Mouse (Mus musculus) CH12.LX (cell line): ENCODE measurements around the gene Napsa. TPM values are rescaled to one million over a fixed set of nuclear protein-coding genes. Genes with fewer than 3 reads are reported as not detected.

Experiments used
- DNase-seq: peaks from one replicate; pipeline ENCODE4 v3.0.0-alpha.2; 2013; ENCODE audit errors: extremely low read depth
- H3K27ac ChIP-seq: 2 replicates; pipeline ENCODE4 v1.5.1; 2012; ENCODE audit warnings: low read depth, mild to moderate bottlenecking, control low read depth, moderate library complexity; ENCODE audit not compliant: insufficient read depth
- H3K27me3 ChIP-seq: replicated peaks from 2 replicates; pipeline ENCODE3; 2012; ENCODE audit warnings: inconsistent platforms
- H3K36me3 ChIP-seq, 2 experiments: replicated peaks in 1 of 2; 2 replicates each; pipeline versions ENCODE3 to v1.6.1; 2012; ENCODE audit warnings: inconsistent platforms in 1 of 2, low read length in 1 of 2, mild to moderate bottlenecking in 1 of 2, mixed read lengths in 1 of 2, moderate library complexity in 1 of 2; ENCODE audit not compliant: control insufficient read depth in 1 of 2, insufficient read depth in 1 of 2
- H3K4me1 ChIP-seq, 2 experiments: 2 replicates each; pipeline ENCODE4 v1.6.1; 2012; ENCODE audit warnings: inconsistent platforms in 1 of 2, moderate library complexity in 1 of 2; ENCODE audit not compliant: insufficient read depth in 2 of 2, control insufficient read depth in 1 of 2
- H3K4me2 ChIP-seq: 2 replicates; pipeline ENCODE4 v1.6.1; 2012; ENCODE audit warnings: low read depth, mild to moderate bottlenecking, control low read depth; ENCODE audit not compliant: poor library complexity, insufficient read depth, severe bottlenecking
- H3K4me3 ChIP-seq, 3 experiments: fragments of 150-350 bp in 1 of 3; sonication (generic) in 1 of 3; replicated peaks in 1 of 3; 2 replicates each; pipeline versions ENCODE3 to v1.5.1; 2011 to 2012; ENCODE audit warnings: low read depth in 2 of 3, low read length in 2 of 3, mild to moderate bottlenecking in 2 of 3, moderate library complexity in 2 of 3, control low read depth in 1 of 3, improper control_type of control experiment in 1 of 3, inconsistent platforms in 1 of 3, mixed read lengths in 1 of 3; ENCODE audit not compliant: poor library complexity in 1 of 3
- H3K79me2 ChIP-seq: replicated peaks from 2 replicates; pipeline ENCODE4 v1.6.1; 2012; ENCODE audit warnings: mild to moderate bottlenecking, moderate library complexity; ENCODE audit not compliant: control insufficient read depth, poor library complexity, insufficient read depth, severe bottlenecking; ENCODE audit errors: extremely low read depth
- H3K9ac ChIP-seq: 2 replicates; pipeline ENCODE4 v1.6.1; 2012; ENCODE audit warnings: low read depth, mild to moderate bottlenecking, control low read depth, moderate library complexity; ENCODE audit not compliant: insufficient read depth
- H3K9me3 ChIP-seq: replicated peaks from 2 replicates; pipeline ENCODE3; 2012; ENCODE audit warnings: low read length, inconsistent platforms, mixed read lengths
- BHLHE40 ChIP-seq: IDR thresholded peaks from 2 replicates; pipeline ENCODE4 v1.6.1; 2011; ENCODE audit warnings: mild to moderate bottlenecking, low read depth, low read length, improper control_type of control experiment
- CHD1 ChIP-seq: IDR thresholded peaks from 2 replicates; pipeline ENCODE4 v1.6.1; 2012; ENCODE audit warnings: low read depth, low read length, improper control_type of control experiment, inconsistent platforms
- CHD2 ChIP-seq: IDR thresholded peaks from 2 replicates; pipeline ENCODE4 v1.6.1; 2011; ENCODE audit warnings: low read length, improper control_type of control experiment
- E2F4 ChIP-seq: IDR thresholded peaks from 2 replicates; pipeline ENCODE4 v1.6.1; 2011; ENCODE audit warnings: low read depth, low read length, improper control_type of control experiment; ENCODE audit not compliant: insufficient replicate concordance
- ETS1 ChIP-seq: conservative IDR thresholded peaks from 2 replicates; pipeline ENCODE4 v1.6.1; 2012; ENCODE audit warnings: low read depth, mild to moderate bottlenecking, inconsistent platforms, low read length, improper control_type of control experiment, moderate library complexity
- GABPA ChIP-seq: IDR thresholded peaks from 2 replicates; pipeline ENCODE4 v1.6.1; 2012; ENCODE audit warnings: low read depth, low read length, improper control_type of control experiment, inconsistent platforms; ENCODE audit not compliant: insufficient replicate concordance
- MYC ChIP-seq: IDR thresholded peaks from 2 replicates; pipeline ENCODE4 v1.6.1; 2011; ENCODE audit warnings: low read depth, mild to moderate bottlenecking, improper control_type of control experiment, low read length
- NELFE ChIP-seq: IDR thresholded peaks from 2 replicates; pipeline ENCODE4 v1.6.1; 2011; ENCODE audit warnings: low read depth, low read length, improper control_type of control experiment
- NRF1 ChIP-seq: IDR thresholded peaks from 2 replicates; pipeline ENCODE4 v1.6.1; 2014; ENCODE audit warnings: low read depth, mild to moderate bottlenecking, inconsistent platforms, low read length, improper control_type of control experiment, moderate library complexity
- POLR2A ChIP-seq: IDR thresholded peaks from 2 replicates; pipeline ENCODE4 v1.6.1; 2011; ENCODE audit warnings: low read depth, mild to moderate bottlenecking, improper control_type of control experiment, low read length
- RAD21 ChIP-seq: IDR thresholded peaks from 2 replicates; pipeline ENCODE4 v1.6.1; 2011; ENCODE audit warnings: low read depth, mild to moderate bottlenecking, low read length, improper control_type of control experiment, moderate library complexity
- SMC3 ChIP-seq: IDR thresholded peaks from 2 replicates; pipeline ENCODE4 v1.6.1; 2011; ENCODE audit warnings: low read depth, low read length, improper control_type of control experiment
- TBP ChIP-seq: conservative IDR thresholded peaks from 2 replicates; pipeline ENCODE4 v1.6.1; 2011; ENCODE audit warnings: low read depth, low read length, improper control_type of control experiment
- UBTF ChIP-seq: IDR thresholded peaks from 2 replicates; pipeline ENCODE4 v1.6.1; 2012; ENCODE audit warnings: low read depth, mild to moderate bottlenecking, inconsistent platforms, low read length, improper control_type of control experiment, moderate library complexity
- USF1 ChIP-seq: IDR thresholded peaks from 2 replicates; pipeline ENCODE4 v1.6.1; 2014; ENCODE audit warnings: low read depth, mild to moderate bottlenecking, inconsistent platforms, low read length, improper control_type of control experiment
- USF2 ChIP-seq: conservative IDR thresholded peaks from 2 replicates; pipeline ENCODE4 v1.6.1; 2011; ENCODE audit warnings: low read depth, low read length, improper control_type of control experiment
- ZC3H11A ChIP-seq: IDR thresholded peaks from 2 replicates; pipeline ENCODE4 v1.6.1; 2012; ENCODE audit warnings: low read depth, mild to moderate bottlenecking, inconsistent platforms, low read length, improper control_type of control experiment
- ZMIZ1 ChIP-seq: IDR thresholded peaks from 2 replicates; pipeline ENCODE4 v1.6.1; 2012; ENCODE audit warnings: low read depth, mild to moderate bottlenecking, inconsistent platforms, low read length, improper control_type of control experiment
- ZNF384 ChIP-seq: IDR thresholded peaks from 2 replicates; pipeline ENCODE4 v1.6.1; 2012; ENCODE audit warnings: low read depth, low read length, improper control_type of control experiment, inconsistent platforms
- dilution Hi-C: fragments of 300-500 bp; cut with MboI; formaldehyde crosslinking; loops from 2 replicates; pipeline ENCODE4 v1.14.3; 2020; ENCODE audit warnings: low sequenced_read_pairs; ENCODE audit not compliant: extremely low pct_unique_long_range_greater_than_20kb, extremely low pct_ligation_motif_present
- in situ Hi-C: fragments of 300-500 bp; cut with MboI; formaldehyde crosslinking; loops from 3 replicates; pipeline ENCODE4 v1.14.3; 2019; ENCODE audit warnings: low sequenced_read_pairs, low pct_ligation_motif_present, low pct_unique_long_range_greater_than_20kb, mixed read lengths
- polyA plus RNA-seq: library from polyadenylated mRNA; unstranded; fragments of >175 nt; gene quantifications from 2 replicates; pipeline ENCODE4 v1.2.1, GENCODE M21; 2012; ENCODE audit warnings: low read depth; ENCODE audit not compliant: insufficient read length
- total RNA-seq, 2 experiments: library from RNA; depleted of rRNA; stranded (reverse); fragments of 300-350 nt in 1 of 2; fragments of >200 nt in 1 of 2; gene quantifications; 2 replicates each; pipeline ENCODE4 v1.2.3; 2012 to 2014

Gene Napsa
- total and polyA plus RNA-seq, 3 experiments, result 175 to 253 (median 194) TPM

- Histone ChIP-seq H3K27me3 (no peaks in the 10 kb centered on the region), H3K9ac (no peak overlapping the region), H3K4me1 (peaks cover 7 to 23% of the 10 kb centered on the region in 2 experiments), H3K79me2 (no peaks in the 10 kb centered on the region), H3K36me3 (peaks cover 41 to 75% of the 10 kb centered on the region in 2 experiments), H3K9me3 (peaks cover 2% of the 10 kb centered on the region), H3K4me3 (no peak overlapping the region), H3K4me2 (no peak overlapping the region), H3K27ac (no peak overlapping the region)
- TF ChIP-seq MYC (no peak), NELFE (no peak), NRF1 (no peak), SMC3 (no peak), UBTF (no peak), RAD21 (no peak), E2F4 (no peak), CHD1 (no peak)
- no peak for DNase-seq
- in situ Hi-C loops (loop anchor here (10.0 kb wide), 1 partner anchor 59 kb away; no protein-coding TSS in a partner anchor), dilution Hi-C loops (no loop called here)
These were observed 13.4 kb downstream of the Napsa start for GRCm38 (mm10) chr7:44585606-44586005.

- Histone ChIP-seq H3K27ac (no peak overlapping the region), H3K79me2 (no peaks in the 10 kb centered on the region), H3K4me1 (peaks cover 9 to 28% of the 10 kb centered on the region in 2 experiments)
- no peak for DNase-seq
- TF ChIP-seq SMC3, result no peak
- TF ChIP-seq CHD2, result no peak
- TF ChIP-seq RAD21, result no peak
- no peak for TF ChIP-seq TBP
- TF ChIP-seq POLR2A, result no peak
- no peak for TF ChIP-seq BHLHE40
- no peak for TF ChIP-seq ZNF384
- no peak for TF ChIP-seq ZC3H11A
- TF ChIP-seq ZMIZ1, result no peak
- TF ChIP-seq USF1, result no peak
- no peak for TF ChIP-seq CHD1
- no peak for TF ChIP-seq GABPA
- no peak for TF ChIP-seq ETS1
- TF ChIP-seq USF2, result no peak
- TF ChIP-seq, all 38 proteins: peak for 0
- Histone ChIP-seq H3K9ac (no peak overlapping the region), H3K9me3 (peaks cover 2% of the 10 kb centered on the region), H3K36me3 (peaks cover 33 to 66% of the 10 kb centered on the region in 2 experiments), H3K27me3 (peaks cover 4% of the 10 kb centered on the region), H3K4me3 (no peak overlapping the region), H3K4me2 (no peak overlapping the region)
- in situ Hi-C loops, result loop anchor here (10.0 kb wide), 1 partner anchor 58 kb away; no protein-coding TSS in a partner anchor
- dilution Hi-C loops, result no loop called here
These were observed 14.3 kb downstream of the Napsa start for GRCm38 (mm10) chr7:44586518-44586917.
